Mouse (Mus musculus) CD4-positive helper T cell, adult 2 months (primary cell): ENCODE data around the gene Ttc4.

Experiments
- DNase-seq: peaks from one replicate; pipeline ENCODE4 v3.0.0-alpha.2; 2012; ENCODE audit warnings: low read depth, missing footprints, low spot score

Ttc4 gene

GRCm38 (mm10) chr4:106614881-106615280 lies 63.9 kb downstream of the Ttc4 start:
- no peak for DNase-seq

DNA sequence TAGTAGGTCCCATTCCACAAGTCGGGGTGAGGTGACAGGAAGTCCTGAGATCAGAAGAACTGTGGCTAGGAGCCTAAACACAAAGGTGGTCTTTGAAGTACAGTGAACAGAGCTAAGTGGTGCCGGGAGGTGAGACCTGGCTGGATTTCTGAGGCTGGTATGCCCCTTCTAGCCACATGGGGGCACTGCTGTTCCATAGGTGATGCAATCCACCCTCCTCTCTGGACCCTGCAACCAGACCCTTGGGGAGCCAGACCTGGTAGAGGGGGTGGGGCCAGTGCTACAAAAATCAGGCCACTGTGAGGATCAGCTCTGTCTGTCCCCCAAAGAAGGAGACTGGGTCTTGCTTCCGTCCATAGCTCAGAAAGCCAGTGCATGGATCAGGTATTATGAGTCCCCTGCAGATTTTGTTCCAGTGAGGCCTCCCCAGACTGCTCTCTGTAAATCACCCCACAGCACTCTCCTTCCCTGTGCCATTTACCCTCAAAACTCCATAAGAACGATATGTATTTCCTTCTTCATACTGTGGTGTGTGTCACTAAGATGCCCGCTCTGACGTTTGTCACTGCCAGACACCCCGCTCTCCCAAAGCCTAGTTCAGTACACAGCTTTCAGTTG lies 64.5 kb downstream of the Ttc4 start:
- DNase-seq: peak; percentile 59

- no peak for DNase-seq
Measured at GRCm38 (mm10) chr4:106613560-106613959, 65.2 kb downstream of the Ttc4 start.

GRCm38 (mm10) chr4:106613105-106613504 lies 65.6 kb downstream of the Ttc4 start:
- no peak for DNase-seq
